Mouse (Mus musculus): ENCODE results near the gene Med15.

- TF ChIP-seq CTCF (IDR thresholded peaks at IDR 0.05; ENCODE audit: low read depth) (no peak), EP300 (IDR thresholded peaks at IDR 0.05; ENCODE audit: low read depth) (no peak)
These were observed 31.4 kb upstream of the Med15 start for GRCm38 (mm10) chr16:17764108-17764511.
